Mouse (Mus musculus): Measurements from ENCODE around the gene Hivep2.

GRCm38 (mm10) chr10:13987336-13987735 is 21.5 kb downstream of the Hivep2 start:
- TF ChIP-seq CTCF (IDR thresholded peaks at IDR 0.05; ENCODE audit: extremely low read depth, insufficient read depth, insufficient read length, insufficient replicate concordance) = no peak
- no peak for TF ChIP-seq POLR2A (IDR thresholded peaks at IDR 0.05; ENCODE audit: low read depth, low read length)

Data from spleen, adult 2 months (tissue).